ENCODE assay signal across 7 mouse cellular contexts in genomic region chr3:95754345-95755206, GRCm38 (mm10). TPM values are rescaled to one million over a fixed set of nuclear protein-coding genes. Genes with fewer than 3 reads are reported as not detected.
A peak's percentile ranks its signal among the peaks of the same experiment; 100 is the strongest.
DNase-seq lines count a peak whose midpoint lies in the region; ATAC-seq and TF ChIP-seq lines count a peak whose summit lies in the region.

No protein-coding gene starts in this region.

- H3K9me3 ChIP-seq in embryonic facial prominence, embryonic 10.5 days = no peaks in the 10 kb centered on the region
- H3K9me3 ChIP-seq in intestine, postnatal 0 days (ENCODE audit: control insufficient read depth) = no peaks in the 10 kb centered on the region
- H3K9me3 ChIP-seq in midbrain, embryonic 12.5 days = no peaks in the 10 kb centered on the region

- no peaks in the 10 kb centered on the region for H3K27me3 ChIP-seq in embryonic facial prominence, embryonic 10.5 days (replicated peaks; ENCODE audit: low read depth, poor library complexity, severe bottlenecking)
- no peaks in the 10 kb centered on the region for H3K27me3 ChIP-seq in intestine, postnatal 0 days (replicated peaks; ENCODE audit: control insufficient read depth, insufficient read depth, low read length)
- H3K27me3 ChIP-seq in midbrain, embryonic 12.5 days = no peaks in the 10 kb centered on the region
- no peaks in the 10 kb centered on the region for H3K27me3 ChIP-seq in small intestine, adult 2 months (ENCODE audit: control insufficient read depth, insufficient read depth, low read length)

- peak; percentile 97 for ATAC-seq in intestine, postnatal 0 days
- peak; percentile 99 for ATAC-seq in midbrain, embryonic 12.5 days (ENCODE audit: low FRiP score, low read depth)

- peak; percentile 41; the same call in 1 of the 2 replicates for TF ChIP-seq POLR2A in small intestine, adult 2 months (IDR thresholded peaks at IDR 0.05; ENCODE audit: low read depth, low read length)

- peaks cover 7% of the 10 kb centered on the region for H3K4me1 ChIP-seq in embryonic facial prominence, embryonic 10.5 days
- no peaks in the 10 kb centered on the region for H3K4me1 ChIP-seq in intestine, postnatal 0 days (replicated peaks; ENCODE audit: control insufficient read depth, insufficient read depth, low read length)
- peaks cover 9% of the 10 kb centered on the region for H3K4me1 ChIP-seq in midbrain, embryonic 12.5 days
- H3K4me1 ChIP-seq in small intestine, adult 2 months (ENCODE audit: control insufficient read depth, insufficient read depth, insufficient read length, low read length) = peaks cover 5% of the 10 kb centered on the region; the same call in 1 of the 2 replicates

- peaks cover 35% of the 10 kb centered on the region for H3K36me3 ChIP-seq in embryonic facial prominence, embryonic 10.5 days (replicated peaks)
- H3K36me3 ChIP-seq in intestine, postnatal 0 days (ENCODE audit: control insufficient read depth, insufficient read depth) = peaks cover 34% of the 10 kb centered on the region
- peaks cover 28% of the 10 kb centered on the region for H3K36me3 ChIP-seq in midbrain, embryonic 12.5 days
- peaks cover 24% of the 10 kb centered on the region for H3K36me3 ChIP-seq in small intestine, adult 2 months (ENCODE audit: control insufficient read depth, insufficient read depth, low read length)

- TF ChIP-seq CTCF in intestine, postnatal 0 days (IDR thresholded peaks at IDR 0.05; ENCODE audit: low read depth) = no peak
- no peak for TF ChIP-seq CTCF in small intestine, adult 2 months (IDR thresholded peaks at IDR 0.05; ENCODE audit: extremely low read depth, insufficient read length, insufficient replicate concordance, low read depth, low read length)

- WGBS in embryonic facial prominence, embryonic 10.5 days = under 1% methylated on average over 30 of the region's 30 CpGs
- WGBS in intestine, postnatal 0 days = under 1% methylated on average over 30 of the region's 30 CpGs
- under 1% methylated on average over 30 of the region's 30 CpGs for WGBS in midbrain, embryonic 12.5 days
- under 1% methylated on average over 30 of the region's 30 CpGs for WGBS in small intestine, adult 2 months

- peak overlapping the region; percentile 73 for H3K4me2 ChIP-seq in intestine, postnatal 0 days (replicated peaks; ENCODE audit: low read depth)
- H3K4me2 ChIP-seq in midbrain, embryonic 12.5 days (replicated peaks) = peak overlapping the region; percentile 77

- H3K4me3 ChIP-seq in embryonic facial prominence, embryonic 10.5 days = peak overlapping the region; percentile 89
- peak overlapping the region; percentile 87 for H3K4me3 ChIP-seq in intestine, postnatal 0 days (ENCODE audit: low read depth, low read length)
- H3K4me3 ChIP-seq in midbrain, embryonic 12.5 days = peak overlapping the region; percentile 83
- H3K4me3 ChIP-seq in small intestine, adult 2 months (ENCODE audit: low read depth, low read length) = peak overlapping the region; percentile 99

- H3K27ac ChIP-seq in embryonic facial prominence, embryonic 10.5 days (replicated peaks) = peak overlapping the region; percentile 88
- H3K27ac ChIP-seq in intestine, postnatal 0 days (ENCODE audit: low read depth, low read length) = peak overlapping the region; percentile 41; the same call in 1 of the 2 replicates
- no peak overlapping the region for H3K27ac ChIP-seq in midbrain, embryonic 12.5 days (replicated peaks)
- peak overlapping the region; percentile 7; the same call in 1 of the 2 replicates for H3K27ac ChIP-seq in small intestine, adult 2 months (ENCODE audit: insufficient read depth, low read depth, low read length)

- peak overlapping the region; percentile 74 for H3K9ac ChIP-seq in intestine, postnatal 0 days (ENCODE audit: low read depth, low read length)
- H3K9ac ChIP-seq in midbrain, embryonic 12.5 days (replicated peaks) = peak overlapping the region; percentile 73

- peak; percentile 95 for DNase-seq in adrenal gland, postnatal 10 days
- peak; percentile 92 for DNase-seq in embryonic facial prominence, embryonic 10.5 days (ENCODE audit: low spot score)
- peak; percentile 56 for DNase-seq in gonadal fat pad, adult 2 months (ENCODE audit: low read depth)
- DNase-seq in left cerebral cortex, postnatal 4 days = peak; percentile 94

- intact Hi-C loops in left cerebral cortex, postnatal 4 days (cut with DNase I) = no loop called here

RNA-seq across cellular contexts. Expression of gene Tars2, which starts 5.4 kb away (rescaled TPM):
- 10 to 100 TPM; 40.8 to 51.6 TPM for total RNA-seq in adrenal gland, postnatal 10 days (2021)
- 65.5 and 71.5 TPM in 2 replicates for polyA plus RNA-seq in embryonic facial prominence, embryonic 10.5 days (2016; fragmentation: Nextera tagmentation; extraction: Ambion mirVana)
- polyA plus RNA-seq in gonadal fat pad, adult 2 months (2012; rRNA removed) = 25.2 and 31.4 TPM in 2 replicates
- polyA plus RNA-seq in intestine, postnatal 0 days (2015; fragmentation: Nextera tagmentation; extraction: Ambion mirVana) = 14.9 TPM in 2 replicates
- total RNA-seq in left cerebral cortex, postnatal 4 days (2021) = 10 to 100 TPM; 40.0 to 43.4 TPM
- 50.5 and 52.3 TPM in 2 replicates for polyA plus RNA-seq in midbrain, embryonic 12.5 days (2016; fragmentation: Nextera tagmentation; extraction: Ambion mirVana)
- polyA plus RNA-seq in small intestine, adult 2 months (2012; rRNA removed) = 10.9 and 21.3 TPM in 2 replicates

RNA-seq across cellular contexts. Expression of gene Ecm1, which starts 15.2 kb away (rescaled TPM):
- total RNA-seq in adrenal gland, postnatal 10 days (2021) = 100 to 1,000 TPM; 139 to 162 TPM
- polyA plus RNA-seq in embryonic facial prominence, embryonic 10.5 days (2016; fragmentation: Nextera tagmentation; extraction: Ambion mirVana) = 9.7 and 10.9 TPM in 2 replicates
- polyA plus RNA-seq in gonadal fat pad, adult 2 months (2012; rRNA removed) = 504 and 611 TPM in 2 replicates
- polyA plus RNA-seq in intestine, postnatal 0 days (2015; fragmentation: Nextera tagmentation; extraction: Ambion mirVana) = 35.8 and 39.1 TPM in 2 replicates
- 10 to 100 TPM; 10.9 to 11.3 TPM for total RNA-seq in left cerebral cortex, postnatal 4 days (2021)
- polyA plus RNA-seq in midbrain, embryonic 12.5 days (2016; fragmentation: Nextera tagmentation; extraction: Ambion mirVana) = 12.8 and 14.2 TPM in 2 replicates
- 157 and 174 TPM in 2 replicates for polyA plus RNA-seq in small intestine, adult 2 months (2012; rRNA removed)
